ENCODE assay signal across 8 mouse cellular contexts in the genomic region with DNA sequence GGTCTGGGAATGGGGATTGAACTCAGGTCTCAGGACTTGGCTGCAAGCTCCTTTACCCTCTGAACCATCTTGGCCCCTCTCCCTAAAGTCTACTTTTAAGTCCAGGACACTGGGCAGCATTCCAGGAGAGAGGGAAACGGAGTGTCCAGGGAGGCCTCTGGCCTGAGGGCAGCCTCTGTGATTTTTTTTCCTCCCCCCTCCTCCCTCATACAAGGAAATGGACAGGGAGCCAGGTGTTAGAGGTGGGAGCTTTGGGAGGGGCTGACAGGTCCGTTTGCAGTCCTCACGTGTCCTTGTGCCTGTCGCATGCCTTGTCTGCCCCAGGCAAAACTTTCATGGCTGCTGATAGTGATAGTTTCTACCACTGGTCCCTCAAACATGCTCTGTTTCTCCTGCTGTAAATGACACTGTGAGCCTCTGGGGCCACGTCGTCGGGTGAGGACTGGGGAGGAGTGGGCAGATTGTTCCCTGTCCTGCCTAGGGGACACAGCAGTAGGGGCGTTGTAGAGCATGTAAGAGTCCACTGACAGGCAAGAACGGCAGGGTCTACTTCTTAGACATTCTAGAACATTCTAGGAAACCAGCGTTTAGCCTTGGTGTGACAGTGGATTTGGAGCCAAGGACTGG. TPM values are rescaled to one million over a fixed set of nuclear protein-coding genes. Genes with fewer than 3 reads are reported as not detected.
DNase-seq lines count a peak whose midpoint lies in the region; ATAC-seq and TF ChIP-seq lines count a peak whose summit lies in the region.

No protein-coding gene starts in this region.

- no peak; the same call in 1 of the 2 replicates for TF ChIP-seq EP300 in lung, postnatal 0 days (IDR thresholded peaks at IDR 0.05)

- no peaks in the 10 kb centered on the region for H3K27me3 ChIP-seq in lung, postnatal 0 days (replicated peaks; ENCODE audit: insufficient read depth, low read length)
- H3K27me3 ChIP-seq in neural tube, embryonic 15.5 days (replicated peaks), result no peaks in the 10 kb centered on the region

- peak; percentile 49 for DNase-seq in adrenal gland, adult 2 months
- no peak for DNase-seq in adrenal gland, postnatal 25 days
- DNase-seq in lung, postnatal 0 days (ENCODE audit: low spot score), result peak; percentile 62
- DNase-seq in lung, adult 2 months, result no peak
- DNase-seq in kidney, postnatal 25 days, result peak; percentile 89 to 91
- no peak for DNase-seq in natural killer cell, adult 2 months (ENCODE audit: low spot score in 2 of 2)

- H3K4me2 ChIP-seq in lung, postnatal 0 days (replicated peaks; ENCODE audit: low read depth, low read length), result peak overlapping the region; percentile 50
- H3K4me2 ChIP-seq in neural tube, embryonic 15.5 days, result peak overlapping the region; percentile 25

- TF ChIP-seq CTCF in lung, postnatal 0 days (IDR thresholded peaks at IDR 0.05), result 0 out of 2 replicates have a peak, but pooled peaks have one; percentile 21
- TF ChIP-seq CTCF in lung, adult 2 months (IDR thresholded peaks at IDR 0.05; ENCODE audit: insufficient read depth, low read length), result no peak

- peak overlapping the region; percentile 10; the same call in 1 of the 2 replicates for H3K4me3 ChIP-seq in lung, postnatal 0 days (ENCODE audit: low read depth, low read length)
- H3K4me3 ChIP-seq in lung, adult 2 months (replicated peaks; ENCODE audit: extremely low read depth, low read depth, low read length), result no peak overlapping the region
- H3K4me3 ChIP-seq in neural tube, embryonic 15.5 days (replicated peaks), result no peak overlapping the region

- WGBS in lung, postnatal 0 days, result 18% methylated on average over 10 of the region's 10 CpGs
- WGBS in lung, adult 2 months, result 15% methylated on average over 10 of the region's 10 CpGs
- WGBS in neural tube, embryonic 15.5 days, result 68% methylated on average over 10 of the region's 10 CpGs

- H3K9ac ChIP-seq in lung, postnatal 0 days (replicated peaks; ENCODE audit: low read depth), result no peak overlapping the region
- H3K9ac ChIP-seq in neural tube, embryonic 15.5 days (replicated peaks), result 0 out of 2 replicates have a peak overlapping the region, but pooled peaks have one; percentile 2

- no peak for TF ChIP-seq POLR2A in lung, adult 2 months (IDR thresholded peaks at IDR 0.05; ENCODE audit: borderline replicate concordance, extremely low read depth, low read depth, low read length)

- no peak for ATAC-seq in lung, postnatal 0 days
- ATAC-seq in neural tube, embryonic 15.5 days (ENCODE audit: low FRiP score), result no peak
- no peak for ATAC-seq in monocyte, adult 5-6 weeks (replicated peaks; ENCODE audit: insufficient number of reproducible peaks, low FRiP score, low TSS enrichment, poor library complexity, severe bottlenecking)

- peaks cover 59% of the 10 kb centered on the region for H3K4me1 ChIP-seq in lung, postnatal 0 days (ENCODE audit: insufficient read depth, low read depth, low read length)
- H3K4me1 ChIP-seq in lung, adult 2 months (ENCODE audit: control insufficient read depth, insufficient read depth, low read length), result peaks cover 40% of the 10 kb centered on the region
- peaks cover 60% of the 10 kb centered on the region for H3K4me1 ChIP-seq in neural tube, embryonic 15.5 days

- peak overlapping the region; percentile 89 for H3K27ac ChIP-seq in lung, postnatal 0 days (ENCODE audit: low read length)
- 0 out of 2 replicates have a peak overlapping the region, but pooled peaks have one; percentile 25 for H3K27ac ChIP-seq in neural tube, embryonic 15.5 days (replicated peaks)

- peaks cover 3% of the 10 kb centered on the region; the same call in 1 of the 2 replicates for H3K36me3 ChIP-seq in lung, postnatal 0 days (ENCODE audit: insufficient read depth, low read length)
- peaks cover 13% of the 10 kb centered on the region for H3K36me3 ChIP-seq in neural tube, embryonic 15.5 days

- H3K9me3 ChIP-seq in lung, postnatal 0 days (ENCODE audit: low read length), result no peaks in the 10 kb centered on the region
- H3K9me3 ChIP-seq in neural tube, embryonic 15.5 days (replicated peaks), result no peaks in the 10 kb centered on the region

RNA-seq across cellular contexts. Expression of a gene that starts 9.6 kb away (rescaled TPM):
- total RNA-seq in adrenal gland, adult 2 months (2021), result 1 to 10 TPM; 4.6 to 6.5 TPM
- polyA plus RNA-seq in adrenal gland, adult 2 months (2012; rRNA removed), result 5.9 and 9.1 TPM in 2 replicates
- total RNA-seq in adrenal gland, postnatal 25 days (2021), result 5.2 and 5.8 TPM in 2 replicates
- 4.8 and 7.1 TPM in 2 replicates for polyA plus RNA-seq in lung, postnatal 0 days (2015; fragmentation: Nextera tagmentation; extraction: Ambion mirVana)
- polyA plus RNA-seq in lung, adult 2 months (2012; rRNA removed), result 7.8 and 8.6 TPM in 2 replicates
- polyA plus RNA-seq in neural tube, embryonic 15.5 days (2015; fragmentation: Nextera tagmentation; extraction: Ambion mirVana), result 2.4 and 5.1 TPM in 2 replicates
- 35.3 to 38.9 TPM (median 36.8 TPM) in 3 replicates for total RNA-seq in monocyte, adult 5-6 weeks (2017)

RNA-seq across cellular contexts. Expression of a gene that starts 15.4 kb away (rescaled TPM):
- 10 to 100 TPM; 87.8 to 93.5 TPM for total RNA-seq in adrenal gland, adult 2 months (2021)
- polyA plus RNA-seq in adrenal gland, adult 2 months (2012; rRNA removed), result 197 and 231 TPM in 2 replicates
- 85.5 and 98.9 TPM in 2 replicates for total RNA-seq in adrenal gland, postnatal 25 days (2021)
- polyA plus RNA-seq in lung, postnatal 0 days (2015; fragmentation: Nextera tagmentation; extraction: Ambion mirVana), result 123 and 129 TPM in 2 replicates
- 129 and 162 TPM in 2 replicates for polyA plus RNA-seq in lung, adult 2 months (2012; rRNA removed)
- polyA plus RNA-seq in neural tube, embryonic 15.5 days (2015; fragmentation: Nextera tagmentation; extraction: Ambion mirVana), result 264 and 288 TPM in 2 replicates
- total RNA-seq in monocyte, adult 5-6 weeks (2017), result 23.4 to 53.8 TPM (median 35.4 TPM) in 3 replicates

RNA-seq across cellular contexts. Expression of a gene that starts 19.6 kb away (rescaled TPM):
- total RNA-seq in adrenal gland, adult 2 months (2021), result 1 to 10 TPM; 1.4 TPM
- polyA plus RNA-seq in adrenal gland, adult 2 months (2012; rRNA removed), result 11.8 and 15.1 TPM in 2 replicates
- 1.1 and 2.3 TPM in 2 replicates for total RNA-seq in adrenal gland, postnatal 25 days (2021)
- 1.6 and 1.7 TPM in 2 replicates for polyA plus RNA-seq in lung, postnatal 0 days (2015; fragmentation: Nextera tagmentation; extraction: Ambion mirVana)
- 20.9 and 24.4 TPM in 2 replicates for polyA plus RNA-seq in lung, adult 2 months (2012; rRNA removed)
- polyA plus RNA-seq in neural tube, embryonic 15.5 days (2015; fragmentation: Nextera tagmentation; extraction: Ambion mirVana), result 1.8 and 2.8 TPM in 2 replicates
- 0.39 TPM in 1 of 3 replicates, not detected in the others for total RNA-seq in monocyte, adult 5-6 weeks (2017)

RNA-seq across cellular contexts. Expression of a gene that starts 23.6 kb away (rescaled TPM):
- total RNA-seq in adrenal gland, adult 2 months (2021), result 10 to 100 TPM; 29.4 to 31.5 TPM
- 66.1 and 66.8 TPM in 2 replicates for polyA plus RNA-seq in adrenal gland, adult 2 months (2012; rRNA removed)
- total RNA-seq in adrenal gland, postnatal 25 days (2021), result 32.4 and 35.5 TPM in 2 replicates
- 32.8 and 44.2 TPM in 2 replicates for polyA plus RNA-seq in lung, postnatal 0 days (2015; fragmentation: Nextera tagmentation; extraction: Ambion mirVana)
- polyA plus RNA-seq in lung, adult 2 months (2012; rRNA removed), result 33.5 and 35.5 TPM in 2 replicates
- polyA plus RNA-seq in neural tube, embryonic 15.5 days (2015; fragmentation: Nextera tagmentation; extraction: Ambion mirVana), result 94.4 and 104 TPM in 2 replicates
- total RNA-seq in monocyte, adult 5-6 weeks (2017), result 7.8 to 14.2 TPM (median 8.8 TPM) in 3 replicates

RNA-seq across cellular contexts. Expression of a gene that starts 25.7 kb away (rescaled TPM):
- not detected for total RNA-seq in adrenal gland, adult 2 months (2021)
- not detected in 2 replicates for polyA plus RNA-seq in adrenal gland, adult 2 months (2012; rRNA removed)
- total RNA-seq in adrenal gland, postnatal 25 days (2021), result not detected in 2 replicates
- not detected in 2 replicates for polyA plus RNA-seq in lung, postnatal 0 days (2015; fragmentation: Nextera tagmentation; extraction: Ambion mirVana)
- polyA plus RNA-seq in lung, adult 2 months (2012; rRNA removed), result not detected in 2 replicates
- 22.7 and 23.6 TPM in 2 replicates for polyA plus RNA-seq in neural tube, embryonic 15.5 days (2015; fragmentation: Nextera tagmentation; extraction: Ambion mirVana)
- not detected in 3 replicates for total RNA-seq in monocyte, adult 5-6 weeks (2017)

Comparison
In these comparisons a context has a peak if more than half of its experiments do, and no peak if none do; other contexts are left out.
1. DNase-seq: peak in adrenal gland, adult 2 months (single experiment), lung, postnatal 0 days (single experiment) and kidney, postnatal 25 days (2 of 2); none in adrenal gland, postnatal 25 days (single experiment), lung, adult 2 months (single experiment) and natural killer cell, adult 2 months (0 of 2).